Mouse (Mus musculus) stomach, postnatal 0 days (tissue): ENCODE data around the gene Gfm1. TPM values are rescaled to one million over a fixed set of nuclear protein-coding genes. Genes with fewer than 3 reads are reported as not detected.

Source experiments
- ATAC-seq: fragments of 200-750 bp; cut with Nextera tagmentation; 2 replicates; pipeline ENCODE4 v1.8.0; 2017; ENCODE audit not compliant: low FRiP score, low TSS enrichment
- DNase-seq: peaks from one replicate; pipeline ENCODE4 v3.0.0-alpha.2; 2016; ENCODE audit warnings: low spot score
- H3K27ac ChIP-seq: fragments of 300-500 bp; sonication (generic); replicated peaks from 2 replicates; pipeline ENCODE4 v1.5.1; 2014; ENCODE audit warnings: mild to moderate bottlenecking, control low read depth
- H3K27me3 ChIP-seq: fragments of 300-500 bp; sonication (generic); 2 replicates; pipeline ENCODE4 v1.6.1; 2014; ENCODE audit warnings: low read length; ENCODE audit not compliant: control insufficient read depth, insufficient read depth
- H3K36me3 ChIP-seq: fragments of 300-500 bp; sonication (generic); 2 replicates; pipeline ENCODE4 v1.6.1; 2014; ENCODE audit warnings: low read length, mixed read lengths; ENCODE audit not compliant: control insufficient read depth, insufficient read depth
- H3K4me1 ChIP-seq: fragments of 300-500 bp; sonication (generic); replicated peaks from 2 replicates; pipeline ENCODE4 v1.6.1; 2014; ENCODE audit warnings: antibody characterized with exemption; ENCODE audit not compliant: control insufficient read depth, insufficient read depth
- H3K4me2 ChIP-seq: fragments of 300-500 bp; sonication (generic); replicated peaks from 2 replicates; pipeline ENCODE4 v1.6.1; 2014; ENCODE audit warnings: low read depth, mild to moderate bottlenecking, control low read depth, moderate library complexity
- H3K4me3 ChIP-seq: fragments of 300-500 bp; sonication (generic); 2 replicates; pipeline ENCODE4 v1.5.1; 2014; ENCODE audit warnings: low read depth, low read length, control low read depth
- H3K9ac ChIP-seq: fragments of 300-500 bp; sonication (generic); 2 replicates; pipeline ENCODE4 v1.6.1; 2014; ENCODE audit warnings: mild to moderate bottlenecking, low read length, control low read depth, mixed read lengths
- H3K9me3 ChIP-seq: fragments of 300-500 bp; sonication (generic); 2 replicates; pipeline ENCODE4 v1.6.1; 2016; ENCODE audit warnings: low read length; ENCODE audit not compliant: control insufficient read depth
- CTCF ChIP-seq: IDR thresholded peaks from 2 replicates; pipeline ENCODE4 v1.5.1; 2016; ENCODE audit warnings: antibody characterized with exemption, low read depth, mild to moderate bottlenecking, moderate library complexity
- EP300 ChIP-seq: optimal IDR thresholded peaks from 2 replicates; pipeline ENCODE3; 2016; ENCODE audit warnings: antibody characterized with exemption
- WGBS: fragments of 180-500 bp; shearing (Covaris S2); extraction: QIAGEN DNeasy Blood & Tissue Kit; methylation state at CpG from one replicate; pipeline ENCODE4 v1.1.7; 2014; 5-methylcytosine and 5-hydroxymethylcytosine counted together
- polyA plus RNA-seq: library from polyadenylated mRNA; unstranded; fragments of >200 nt; fragmentation: Nextera tagmentation; extraction: Ambion mirVana; gene quantifications from 2 replicates; pipeline ENCODE4 v1.2.1, GENCODE M21; 2015

Gene Gfm1
- polyA plus RNA-seq, 1 experiment from 2014 or later: 27.9 TPM

DNA sequence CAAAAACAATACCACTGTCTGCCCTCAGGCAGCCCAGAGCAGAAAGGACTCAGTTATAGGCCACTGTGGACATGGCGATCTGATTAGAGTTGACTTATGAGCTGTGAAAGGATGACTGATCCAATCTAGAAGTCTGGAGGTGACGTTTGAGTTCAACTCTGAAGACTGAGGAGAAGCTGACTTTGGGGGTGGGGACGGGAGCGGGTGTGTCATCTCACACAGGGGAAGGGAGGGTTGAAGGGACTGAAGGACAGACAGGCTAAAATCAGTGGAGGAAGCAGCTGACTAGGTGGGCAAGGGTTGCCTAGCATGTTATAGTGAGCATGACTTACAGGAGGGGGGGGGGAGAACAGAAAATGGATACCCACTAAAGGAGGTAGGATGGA, 69.5 kb downstream of the Gfm1 start:
- H3K4me3 ChIP-seq: no peak overlapping the region
- H3K27me3 ChIP-seq: no peaks in the 10 kb centered on the region
- H3K4me2 ChIP-seq: no peak overlapping the region
- 80% methylated on average over 4 of the region's 4 CpGs for WGBS
- H3K9me3 ChIP-seq: no peaks in the 10 kb centered on the region
- H3K4me1 ChIP-seq: no peaks in the 10 kb centered on the region
- no peaks in the 10 kb centered on the region for H3K36me3 ChIP-seq
- no peak overlapping the region for H3K9ac ChIP-seq
- H3K27ac ChIP-seq: no peak overlapping the region
- TF ChIP-seq EP300 (no peak), CTCF (no peak)
- DNase-seq (no peak), ATAC-seq (no peak)

DNA sequence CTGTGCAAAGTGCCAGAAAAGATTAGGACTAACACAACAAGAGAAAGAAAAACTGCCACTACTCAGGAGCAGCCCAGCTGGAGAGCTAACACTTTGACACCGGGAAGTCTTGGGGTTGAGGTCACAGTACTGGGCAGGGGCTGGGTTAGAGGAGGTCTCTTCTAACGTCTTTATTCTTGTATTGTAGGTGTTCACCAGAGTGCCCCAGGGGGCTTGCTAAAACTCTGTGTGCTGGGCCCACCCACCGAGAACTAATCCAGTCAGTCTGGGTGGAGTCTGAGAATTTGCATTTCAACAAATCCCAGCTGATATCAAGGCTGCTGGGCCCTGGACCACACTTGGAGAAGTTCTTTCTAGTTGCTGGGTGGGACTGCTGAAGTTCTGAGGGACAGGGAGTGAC, 74.0 kb downstream of the Gfm1 start:
- H3K36me3 ChIP-seq: no peaks in the 10 kb centered on the region
- no peak overlapping the region for H3K4me3 ChIP-seq
- H3K4me2 ChIP-seq: no peak overlapping the region
- no peaks in the 10 kb centered on the region for H3K4me1 ChIP-seq
- ATAC-seq (no peak), DNase-seq (no peak)
- no peak for TF ChIP-seq CTCF
- TF ChIP-seq EP300: no peak
- H3K9ac ChIP-seq: no peak overlapping the region
- 17% methylated on average over 3 of the region's 3 CpGs for WGBS
- H3K27me3 ChIP-seq: no peaks in the 10 kb centered on the region
- no peaks in the 10 kb centered on the region for H3K9me3 ChIP-seq
- H3K27ac ChIP-seq: no peak overlapping the region

DNA sequence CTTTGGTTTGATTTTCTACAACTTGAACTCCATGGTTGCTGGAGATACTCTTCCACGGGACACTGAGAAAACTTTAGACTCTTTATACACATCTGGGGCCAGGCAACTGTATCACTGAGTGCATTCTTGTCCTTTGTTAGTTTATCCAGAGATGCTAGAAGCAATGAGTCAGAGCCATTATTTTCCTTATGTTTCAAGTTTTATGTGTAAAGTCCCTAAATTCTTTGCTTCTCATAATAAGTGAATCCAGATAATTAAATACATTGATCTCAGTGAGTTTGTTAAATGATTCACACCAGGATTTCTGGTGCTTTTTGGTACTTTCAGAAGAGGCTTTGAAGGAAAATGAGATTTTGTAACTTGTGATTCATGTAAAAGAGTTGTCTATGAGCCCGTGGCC, 75.4 kb downstream of the Gfm1 start:
- no peak overlapping the region for H3K4me2 ChIP-seq
- H3K27ac ChIP-seq: no peak overlapping the region
- no peak overlapping the region for H3K4me3 ChIP-seq
- H3K4me1 ChIP-seq: no peaks in the 10 kb centered on the region
- 71% methylated on average over 2 of the region's 2 CpGs for WGBS
- DNase-seq (no peak), ATAC-seq (no peak)
- no peak overlapping the region for H3K9ac ChIP-seq
- H3K27me3 ChIP-seq: no peaks in the 10 kb centered on the region
- no peaks in the 10 kb centered on the region for H3K9me3 ChIP-seq
- TF ChIP-seq EP300 (no peak), CTCF (no peak)
- no peaks in the 10 kb centered on the region for H3K36me3 ChIP-seq

DNA sequence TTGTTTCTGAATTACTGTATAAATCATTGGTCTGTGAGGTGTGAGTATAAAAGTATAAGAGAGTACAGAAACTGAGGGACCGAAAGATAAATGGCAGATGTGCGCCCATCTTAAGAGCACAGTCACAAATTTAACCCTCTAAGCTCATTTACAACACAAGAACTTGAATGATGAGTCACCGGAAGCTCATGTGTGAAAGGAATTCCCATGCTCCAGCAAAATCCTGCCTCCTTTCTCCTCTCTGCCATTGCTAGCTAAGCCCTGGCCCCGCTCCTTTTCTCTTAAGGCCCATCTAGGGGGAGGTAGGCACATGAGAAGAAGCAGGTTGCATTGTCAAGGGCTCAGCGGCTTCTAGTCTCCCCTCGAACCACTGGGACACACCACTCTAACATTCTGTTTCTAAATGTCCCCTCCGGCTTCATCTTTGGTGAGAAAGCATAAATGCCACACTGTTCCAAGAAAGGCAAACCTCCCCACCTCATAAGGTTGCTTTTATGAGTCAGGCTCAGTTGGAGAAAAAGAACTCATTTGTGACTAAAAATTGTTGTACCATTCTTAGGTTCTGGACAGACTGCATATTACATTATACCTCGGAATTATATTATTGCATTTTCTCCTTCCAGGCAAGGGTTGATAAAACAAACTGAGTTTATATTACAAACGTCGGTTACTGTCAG, 78.5 kb downstream of the Gfm1 start:
- no peaks in the 10 kb centered on the region for H3K36me3 ChIP-seq
- WGBS: 80% methylated on average over 10 of the region's 10 CpGs
- H3K27ac ChIP-seq: no peak overlapping the region
- H3K27me3 ChIP-seq: no peaks in the 10 kb centered on the region
- H3K4me1 ChIP-seq: no peaks in the 10 kb centered on the region
- no peak for DNase-seq
- H3K9me3 ChIP-seq: no peaks in the 10 kb centered on the region
- no peak overlapping the region for H3K9ac ChIP-seq
- no peak overlapping the region for H3K4me2 ChIP-seq
- no peak for TF ChIP-seq EP300
- TF ChIP-seq CTCF: no peak
- H3K4me3 ChIP-seq: no peak overlapping the region
- no peak for ATAC-seq

DNA sequence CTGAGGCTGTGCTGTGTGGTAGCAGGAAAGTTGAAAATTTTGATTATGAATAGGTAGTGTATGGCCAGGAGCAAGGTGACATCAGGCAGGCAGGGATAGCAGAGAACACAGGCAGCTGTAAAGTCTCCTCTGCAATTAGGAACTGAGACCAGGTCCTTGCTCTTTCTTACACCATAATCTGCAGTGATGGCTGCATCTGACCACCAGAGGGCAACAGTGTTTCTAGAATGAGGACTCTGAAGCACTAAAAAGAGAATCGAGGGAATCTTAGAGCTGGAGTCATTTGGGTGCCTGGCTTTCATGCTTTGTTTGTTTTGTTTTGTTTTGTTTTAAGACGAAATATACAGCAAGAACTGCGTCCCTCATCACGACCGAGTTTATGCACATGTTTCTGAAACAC, 82.9 kb downstream of the Gfm1 start:
- H3K36me3 ChIP-seq: no peaks in the 10 kb centered on the region
- H3K4me3 ChIP-seq: no peak overlapping the region
- ATAC-seq: no peak
- H3K27me3 ChIP-seq: no peaks in the 10 kb centered on the region
- TF ChIP-seq CTCF (peak; percentile 93), EP300 (no peak)
- no peaks in the 10 kb centered on the region for H3K4me1 ChIP-seq
- no peak overlapping the region for H3K4me2 ChIP-seq
- H3K9me3 ChIP-seq: no peaks in the 10 kb centered on the region
- no peak overlapping the region for H3K9ac ChIP-seq
- H3K27ac ChIP-seq: no peak overlapping the region
- DNase-seq: peak; percentile 72
- WGBS: 1% methylated on average over 5 of the region's 5 CpGs

DNA sequence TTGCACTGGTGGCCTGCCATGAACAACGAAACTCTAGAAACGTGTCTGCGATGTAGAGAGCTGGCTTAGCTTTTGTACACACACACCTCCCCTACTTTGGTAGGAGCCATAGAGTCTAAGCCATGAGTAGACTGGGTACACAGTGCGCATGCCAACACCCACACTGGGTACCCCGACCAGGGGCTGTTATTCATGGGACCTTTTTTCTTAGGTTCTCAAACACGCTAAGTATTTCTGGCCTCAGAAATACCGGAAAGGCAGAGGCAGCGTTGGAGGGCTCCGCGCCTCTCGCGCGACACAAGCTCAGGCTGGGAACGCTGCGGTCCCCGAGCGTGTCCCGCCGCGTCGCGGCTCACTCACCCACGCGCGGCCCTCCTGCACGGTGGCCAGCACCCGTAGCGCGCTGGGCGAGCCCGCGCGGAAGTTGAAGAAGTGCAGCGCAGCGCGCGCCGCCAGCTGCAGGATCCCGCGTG, 84.9 kb downstream of the Gfm1 start:
- H3K4me1 ChIP-seq: no peaks in the 10 kb centered on the region
- 4% methylated on average over 30 of the region's 40 CpGs for WGBS
- no peak overlapping the region for H3K27ac ChIP-seq
- H3K9me3 ChIP-seq: no peaks in the 10 kb centered on the region
- H3K4me2 ChIP-seq: peak overlapping the region; percentile 91
- H3K4me3 ChIP-seq: peak overlapping the region; percentile 46
- H3K9ac ChIP-seq: peak overlapping the region; percentile 56
- ATAC-seq (0 out of 2 replicates have a peak, but pooled peaks have one; percentile 12), DNase-seq (peak; percentile 15)
- no peaks in the 10 kb centered on the region for H3K27me3 ChIP-seq
- no peaks in the 10 kb centered on the region for H3K36me3 ChIP-seq
- TF ChIP-seq CTCF: no peak
- no peak for TF ChIP-seq EP300
